Mouse (Mus musculus) kidney, embryonic 14.5 days (tissue): Measurements from ENCODE around the gene Med4. TPM values are rescaled to one million over a fixed set of nuclear protein-coding genes. Genes with fewer than 3 reads are reported as not detected.

Source experiments
- polyA plus RNA-seq: library from polyadenylated mRNA; unstranded; fragments of >200 nt; fragmentation: Nextera tagmentation; extraction: Ambion mirVana; gene quantifications from 2 replicates; pipeline ENCODE4 v1.2.1, GENCODE M21; 2014

Med4 gene
- polyA plus RNA-seq, 1 experiment from 2014 or later = 90.6 TPM

Other genes with a start within 250 kb of the Med4 start
- 29.9 and 32.7 TPM in 2 replicates for gene Rb1, start 184.2 kb upstream of the Med4 start, polyA plus RNA-seq
- 796 and 844 TPM in 2 replicates for gene Itm2b, start 124.7 kb upstream of the Med4 start, polyA plus RNA-seq
- gene Sucla2, start 15.3 kb downstream of the Med4 start, polyA plus RNA-seq = 113 and 128 TPM in 2 replicates
- 7.6 and 12.1 TPM in 2 replicates for gene Nudt15, start 38.2 kb downstream of the Med4 start, polyA plus RNA-seq
- not detected in 2 replicates for gene Gm21750, start 151.2 kb downstream of the Med4 start, polyA plus RNA-seq